19 mouse cellular contexts compared by ENCODE assay signal in genomic region chr10:57623311-57623710, GRCm38 (mm10). TPM values are rescaled to one million over a fixed set of nuclear protein-coding genes. Genes with fewer than 3 reads are reported as not detected.
DNase-seq lines count a peak whose midpoint lies in the region; ATAC-seq lines count a peak whose summit lies in the region.
"Had no signal": no experiment of that assay in that cellular context is flagged by ENCODE, and none has a peak within 500 bp of the region (broad histone marks: within the 10 kb centered on the region; RNA-seq: fewer than 3 reads in every experiment).

No protein-coding gene starts in this region.

- ATAC-seq in frontal cortex, adult (ENCODE audit: low TSS enrichment), result peak; percentile 83; the same call in 1 of the 2 replicates
- ATAC-seq: forebrain, embryonic 13.5 days; inflammation-experienced regulatory T-cells, adult 6 months; liver, embryonic 12.5 days had no signal

- DNase-seq in frontal cortex, postnatal 14 days (ENCODE audit: low spot score in 2 of 2), result no peak
- peak; percentile 68 for DNase-seq in left cerebral cortex, postnatal 4 days
- no peak for DNase-seq in left cerebral cortex, postnatal 10 days (ENCODE audit: extremely low spot score in 1 of 2, low spot score in 2 of 2)
- peak; percentile 75 to 85 for DNase-seq in cerebellum, adult 18-20 months
- DNase-seq in cerebellum, postnatal 25 days, result peak; percentile 73 to 85
- no peak for DNase-seq in adrenal gland, postnatal 10 days
- DNase-seq in adrenal gland, adult 8-10 months, result no peak
- DNase-seq: adrenal gland, postnatal 36 days; embryo, embryonic 11 days; kidney, adult 2 months; kidney, postnatal 10 days; lung, adult 2 months; lung, postnatal 36 days; thymus, postnatal 14 days had no signal

- intact Hi-C loops in left cerebral cortex, postnatal 4 days (cut with DNase I), result no loop called here
- intact Hi-C loops in left cerebral cortex, postnatal 10 days (cut with DNase I), result no loop called here

RNA-seq across cellular contexts. Expression of gene Pkib, which starts 8.5 kb away (rescaled TPM):
- 1 to 10 TPM; 3.4 to 5.8 TPM for total RNA-seq in left cerebral cortex, postnatal 4 days (2021)
- 10 to 100 TPM; 10.9 to 11.3 TPM for total RNA-seq in left cerebral cortex, postnatal 10 days (2021)
- 1 to 10 TPM in 1 of 2 experiments, under 1 TPM in 1; 0.57 to 1.3 TPM for total RNA-seq in adrenal gland, postnatal 10 days (2021)
- 1 to 10 TPM; 1.9 to 3.9 (median 2.2) TPM for total RNA-seq in adrenal gland, adult 8-10 months (2022)
- total RNA-seq: MEL had no signal

Comparison
In these comparisons a context has a peak if more than half of its experiments do, and no peak if none do; other contexts are left out.
1. DNase-seq: peak in left cerebral cortex, postnatal 4 days (single experiment), cerebellum, adult 18-20 months (2 of 2) and cerebellum, postnatal 25 days (2 of 2); none in frontal cortex, postnatal 14 days (0 of 2), left cerebral cortex, postnatal 10 days (0 of 2), adrenal gland, postnatal 10 days (single experiment) and adrenal gland, adult 8-10 months (single experiment).